Mouse (Mus musculus): ENCODE measurements around the gene Tomt. TPM values are rescaled to one million over a fixed set of nuclear protein-coding genes. Genes with fewer than 3 reads are reported as not detected.

Gene Tomt
- total RNA-seq (2012; rRNA removed) (1.1 and 1.4 TPM in 2 replicates), total RNA-seq (2014; rRNA removed) (0.07 and 0.22 TPM in 2 replicates), polyA plus RNA-seq (2012; ENCODE audit: insufficient read length, low read depth) (1.3 TPM in 2 replicates)

- H3K36me3 ChIP-seq (replicated peaks in 1 of 2; ENCODE audit: control insufficient read depth in 1 of 2, insufficient read depth in 1 of 2, low read length in 1 of 2) = peaks cover 18 to 43% of the 10 kb centered on the region in 2 experiments
- peak within 1 kb of the TSS; percentile 85 for H3K9ac ChIP-seq (ENCODE audit: insufficient read depth, low read depth)
- peaks cover 7 to 35% of the 10 kb centered on the region in 2 experiments; a peak in 3 of 4 replicates for H3K4me1 ChIP-seq (ENCODE audit: control insufficient read depth in 1 of 2, insufficient read depth in 2 of 2)
- dilution Hi-C loops (cut with MboI; ENCODE audit: extremely low pct_ligation_motif_present, extremely low pct_unique_long_range_greater_than_20kb, low sequenced_read_pairs) = no loop called here
- peak within 1 kb of the TSS; percentile 87 for H3K4me2 ChIP-seq (ENCODE audit: insufficient read depth, low read depth, poor library complexity, severe bottlenecking)
- no peaks in the 10 kb centered on the region for H3K27me3 ChIP-seq (replicated peaks)
- H3K27ac ChIP-seq (ENCODE audit: insufficient read depth, low read depth) = peak within 1 kb of the TSS; percentile 72
- peak within 1 kb of the TSS; percentile 52 to 76 (median 75) for H3K4me3 ChIP-seq (replicated peaks in 1 of 3; ENCODE audit: low read depth in 2 of 3, low read length in 2 of 3, poor library complexity in 1 of 3)
- in situ Hi-C loops (cut with MboI; ENCODE audit: low pct_ligation_motif_present, low pct_unique_long_range_greater_than_20kb, low sequenced_read_pairs) = no loop called here
- peaks cover 6% of the 10 kb centered on the region for H3K9me3 ChIP-seq (replicated peaks; ENCODE audit: low read length)
- DNase-seq (ENCODE audit: extremely low read depth) = no peak
- TF ChIP-seq CTCF (conservative IDR thresholded peaks at IDR 0.05 in 1 of 2, IDR thresholded peaks at IDR 0.05 in 1 of 2; ENCODE audit: low read depth in 2 of 2, low read length in 2 of 2) (no peak), MEF2A (IDR thresholded peaks at IDR 0.05; ENCODE audit: borderline replicate concordance, low read depth, low read length) (no peak), PAX5 (IDR thresholded peaks at IDR 0.05; ENCODE audit: low read length) (no peak), MAFK (IDR thresholded peaks at IDR 0.05; ENCODE audit: insufficient replicate concordance, low read length) (no peak), BHLHE40 (IDR thresholded peaks at IDR 0.05; ENCODE audit: low read depth, low read length) (no peak), RCOR1 (conservative IDR thresholded peaks at IDR 0.05; ENCODE audit: low read depth, low read length) (no peak), JUN (IDR thresholded peaks at IDR 0.05; ENCODE audit: insufficient read depth, low read depth, low read length) (no peak), EP300 (IDR thresholded peaks at IDR 0.05; ENCODE audit: low read length) (no peak), HCFC1 (IDR thresholded peaks at IDR 0.05; ENCODE audit: low read depth, low read length) (no peak), MAZ (IDR thresholded peaks at IDR 0.05; ENCODE audit: low read depth, low read length) (no peak), NELFE (IDR thresholded peaks at IDR 0.05; ENCODE audit: low read depth, low read length) (no peak), USF2 (conservative IDR thresholded peaks at IDR 0.05; ENCODE audit: low read depth, low read length) (no peak), NRF1 (IDR thresholded peaks at IDR 0.05; ENCODE audit: low read depth, low read length) (no peak)
- peaks cover 22% of the 10 kb centered on the region for H3K79me2 ChIP-seq (replicated peaks; ENCODE audit: control insufficient read depth, extremely low read depth, insufficient read depth, poor library complexity, severe bottlenecking)
Observed at GRCm38 (mm10) chr7:101906287-101906681, at the start of gene Tomt. Tomt (minus strand) TSS chr7:101906359.

GRCm38 (mm10) chr7:101955862-101956261, 49.7 kb upstream of the Tomt start:
- DNase-seq (ENCODE audit: extremely low read depth) = no peak
- H3K4me2 ChIP-seq (ENCODE audit: insufficient read depth, low read depth, poor library complexity, severe bottlenecking) = no peak overlapping the region
- no peak overlapping the region for H3K27ac ChIP-seq (ENCODE audit: insufficient read depth, low read depth)
- in situ Hi-C loops (cut with MboI; ENCODE audit: low pct_ligation_motif_present, low pct_unique_long_range_greater_than_20kb, low sequenced_read_pairs) = no loop called here
- H3K36me3 ChIP-seq (replicated peaks in 1 of 2; ENCODE audit: control insufficient read depth in 1 of 2, insufficient read depth in 1 of 2, low read length in 1 of 2) = peaks cover 0 to 17% of the 10 kb centered on the region in 2 experiments
- no peak for TF ChIP-seq NRF1 (IDR thresholded peaks at IDR 0.05; ENCODE audit: low read depth, low read length)
- TF ChIP-seq BHLHE40 (IDR thresholded peaks at IDR 0.05; ENCODE audit: low read depth, low read length) = no peak
- TF ChIP-seq ZC3H11A (IDR thresholded peaks at IDR 0.05; ENCODE audit: low read depth, low read length) = no peak
- no peak for TF ChIP-seq ETS1 (conservative IDR thresholded peaks at IDR 0.05; ENCODE audit: low read depth, low read length)
- TF ChIP-seq PAX5 (IDR thresholded peaks at IDR 0.05; ENCODE audit: low read length) = no peak
- no peak for TF ChIP-seq HCFC1 (IDR thresholded peaks at IDR 0.05; ENCODE audit: low read depth, low read length)
- no peak for TF ChIP-seq GABPA (IDR thresholded peaks at IDR 0.05; ENCODE audit: insufficient replicate concordance, low read depth, low read length)
- TF ChIP-seq MAX (IDR thresholded peaks at IDR 0.05; ENCODE audit: low read length) = no peak
- no peak for TF ChIP-seq CHD1 (IDR thresholded peaks at IDR 0.05; ENCODE audit: low read depth, low read length)
- TF ChIP-seq MEF2A (IDR thresholded peaks at IDR 0.05; ENCODE audit: borderline replicate concordance, low read depth, low read length) = no peak
- TF ChIP-seq UBTF (IDR thresholded peaks at IDR 0.05; ENCODE audit: low read depth, low read length) = no peak
- TF ChIP-seq IRF4 (IDR thresholded peaks at IDR 0.05; ENCODE audit: low read depth, low read length) = no peak
- no peak for TF ChIP-seq JUND (conservative IDR thresholded peaks at IDR 0.05; ENCODE audit: low read depth, low read length)
- TF ChIP-seq MAFK (IDR thresholded peaks at IDR 0.05; ENCODE audit: insufficient replicate concordance, low read length) = no peak
- TF ChIP-seq SMC3 (IDR thresholded peaks at IDR 0.05; ENCODE audit: low read depth, low read length) = no peak
- TF ChIP-seq RCOR1 (conservative IDR thresholded peaks at IDR 0.05; ENCODE audit: low read depth, low read length) = no peak
- no peak for TF ChIP-seq ZNF384 (IDR thresholded peaks at IDR 0.05; ENCODE audit: low read depth, low read length)
- TF ChIP-seq TBP (conservative IDR thresholded peaks at IDR 0.05; ENCODE audit: low read depth, low read length) = no peak
- no peak for TF ChIP-seq E2F4 (IDR thresholded peaks at IDR 0.05; ENCODE audit: insufficient replicate concordance, low read depth, low read length)
- no peak for TF ChIP-seq MYC (IDR thresholded peaks at IDR 0.05; ENCODE audit: low read depth, low read length)
- H3K79me2 ChIP-seq (replicated peaks; ENCODE audit: control insufficient read depth, extremely low read depth, insufficient read depth, poor library complexity, severe bottlenecking) = peaks cover 3% of the 10 kb centered on the region; the same call in 1 of the 2 replicates
- H3K27me3 ChIP-seq (replicated peaks) = no peaks in the 10 kb centered on the region
- H3K4me3 ChIP-seq (replicated peaks in 1 of 3; ENCODE audit: low read depth in 2 of 3, low read length in 2 of 3, poor library complexity in 1 of 3) = no peak overlapping the region
- H3K9ac ChIP-seq (ENCODE audit: insufficient read depth, low read depth) = no peak overlapping the region
- dilution Hi-C loops (cut with MboI; ENCODE audit: extremely low pct_ligation_motif_present, extremely low pct_unique_long_range_greater_than_20kb, low sequenced_read_pairs) = no loop called here
- peaks cover 0 to 23% of the 10 kb centered on the region in 2 experiments; a peak in 2 of 4 replicates for H3K4me1 ChIP-seq (ENCODE audit: control insufficient read depth in 1 of 2, insufficient read depth in 2 of 2)
- no peaks in the 10 kb centered on the region for H3K9me3 ChIP-seq (replicated peaks; ENCODE audit: low read length)

All from CH12.LX (cell line).